ENCODE assay signal across 10 mouse cellular contexts in the genomic region with DNA sequence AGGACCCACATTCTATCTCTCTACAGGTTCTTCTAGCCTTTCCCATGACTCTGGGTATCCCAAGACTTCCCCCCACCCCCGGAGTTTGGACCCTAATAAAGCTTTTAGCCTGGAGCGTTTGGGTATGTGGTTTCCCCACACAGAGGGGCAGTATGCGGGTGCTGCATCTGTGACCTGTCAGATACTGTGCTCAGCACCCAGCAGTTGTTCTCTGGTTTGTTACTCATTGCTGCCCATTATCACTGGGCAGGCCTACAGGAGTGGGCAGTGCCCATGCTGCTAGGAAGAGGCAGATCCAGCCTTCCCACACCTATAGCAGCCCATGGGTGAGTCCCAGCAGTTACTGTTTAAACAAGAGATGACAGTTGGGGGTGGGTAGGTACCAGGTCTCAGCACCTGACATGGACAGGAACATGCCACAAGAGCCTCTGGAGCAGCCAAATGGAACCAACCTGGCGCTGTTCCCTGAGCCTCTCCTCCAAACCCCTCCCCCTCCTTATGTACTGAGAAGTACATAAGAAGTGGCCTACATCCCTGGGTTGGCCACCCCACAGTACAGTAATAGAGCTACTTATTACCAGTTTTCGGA. TPM values are rescaled to one million over a fixed set of nuclear protein-coding genes. Genes with fewer than 3 reads are reported as not detected.
DNase-seq lines count a peak whose midpoint lies in the region; ATAC-seq and TF ChIP-seq lines count a peak whose summit lies in the region.
"Had no signal": no experiment of that assay in that cellular context is flagged by ENCODE, and none has a peak within 500 bp of the region (broad histone marks: within the 10 kb centered on the region; RNA-seq: fewer than 3 reads in every experiment).

No protein-coding gene starts in this region.

- peak; percentile 36 for ATAC-seq in Patski
- ATAC-seq in intestine, postnatal 0 days, result no peak
- no peak for ATAC-seq in liver, embryonic 12.5 days

- no peak for TF ChIP-seq POLR2A in thymus, adult 2 months (IDR thresholded peaks at IDR 0.05; ENCODE audit: control insufficient read depth, extremely low read depth, insufficient read depth, low read length, poor library complexity)

- CTCF ChIA-PET in Patski (lab: Charles Lee), result interaction anchor here (0.8 to 1.2 kb wide), 4 partner anchors 68 to 254 kb away, joined by 3 to 4 read pairs (median 3); no protein-coding TSS in a partner anchor

- peak overlapping the region; percentile 95 for H3K4me2 ChIP-seq in intestine, postnatal 0 days (replicated peaks; ENCODE audit: low read depth)
- H3K4me2 ChIP-seq in liver, embryonic 12.5 days, result peak overlapping the region; percentile 12; the same call in 1 of the 2 replicates

- H3K27ac ChIP-seq in intestine, postnatal 0 days (ENCODE audit: low read depth, low read length), result no peak overlapping the region
- H3K27ac ChIP-seq in liver, embryonic 12.5 days, result 0 out of 2 replicates have a peak overlapping the region, but pooled peaks have one; percentile 74
- H3K27ac ChIP-seq in thymus, adult 2 months (ENCODE audit: control insufficient read depth, insufficient read depth, low read length), result no peak overlapping the region
- H3K27ac ChIP-seq: liver, embryonic 14.5 days had no signal

- H3K4me3 ChIP-seq in intestine, postnatal 0 days (ENCODE audit: low read depth, low read length), result no peak overlapping the region
- no peak overlapping the region for H3K4me3 ChIP-seq in liver, embryonic 12.5 days
- no peak overlapping the region for H3K4me3 ChIP-seq in thymus, adult 2 months (ENCODE audit: control insufficient read depth, insufficient read depth, low read length)

- no peaks in the 10 kb centered on the region for H3K27me3 ChIP-seq in Patski
- no peaks in the 10 kb centered on the region for H3K27me3 ChIP-seq in intestine, postnatal 0 days (replicated peaks; ENCODE audit: control insufficient read depth, insufficient read depth, low read length)
- no peaks in the 10 kb centered on the region for H3K27me3 ChIP-seq in liver, embryonic 12.5 days (replicated peaks)
- H3K27me3 ChIP-seq in thymus, adult 2 months (ENCODE audit: control insufficient read depth, insufficient read depth, low read length), result no peaks in the 10 kb centered on the region

- in situ Hi-C loops in Patski (cut with MboI; ENCODE audit: low pct_unique_long_range_greater_than_20kb), result loop anchor here (10.0 kb wide), 2 partner anchors 68 to 348 kb away; no protein-coding TSS in a partner anchor

- H3K4me1 ChIP-seq in intestine, postnatal 0 days (replicated peaks; ENCODE audit: control insufficient read depth, insufficient read depth, low read length), result peaks cover 11% of the 10 kb centered on the region
- H3K4me1 ChIP-seq in liver, embryonic 12.5 days, result peaks cover 46% of the 10 kb centered on the region
- peaks cover 19% of the 10 kb centered on the region for H3K4me1 ChIP-seq in thymus, adult 2 months (replicated peaks; ENCODE audit: control insufficient read depth, insufficient read depth, low read length)

- no peak overlapping the region for H3K9ac ChIP-seq in intestine, postnatal 0 days (ENCODE audit: low read depth, low read length)
- no peak overlapping the region for H3K9ac ChIP-seq in liver, embryonic 12.5 days
- H3K9ac ChIP-seq: liver, embryonic 14.5 days had no signal

- peaks cover 21% of the 10 kb centered on the region for H3K36me3 ChIP-seq in intestine, postnatal 0 days (ENCODE audit: control insufficient read depth, insufficient read depth)
- H3K36me3 ChIP-seq in liver, embryonic 12.5 days, result peaks cover 20% of the 10 kb centered on the region
- H3K36me3 ChIP-seq in thymus, adult 2 months (ENCODE audit: control insufficient read depth, insufficient read depth, low read length), result no peaks in the 10 kb centered on the region

- whole genome bisulfite sequencing in intestine, postnatal 0 days, result 89% methylated on average over 5 of the region's 5 CpGs
- WGBS in liver, embryonic 12.5 days (ENCODE audit: insufficient replicate concordance), result 80% methylated on average over 5 of the region's 5 CpGs
- 96% methylated on average over 5 of the region's 5 CpGs for WGBS in thymus, adult 2 months

- DNase-seq in gastrocnemius, postnatal 25 days, result peak; percentile 5
- DNase-seq in gastrocnemius, postnatal 10 days, result no peak
- DNase-seq in Patski (ENCODE audit: low read depth, low spot score), result peak; percentile 66
- no peak for DNase-seq in thymus, adult 2 months
- DNase-seq in adrenal gland, adult 8-10 months, result no peak
- DNase-seq in embryo, embryonic 11 days, result no peak
- DNase-seq: thymus, postnatal 4 days had no signal

- H3K9me3 ChIP-seq in intestine, postnatal 0 days (ENCODE audit: control insufficient read depth), result no peaks in the 10 kb centered on the region
- H3K9me3 ChIP-seq in liver, embryonic 12.5 days (replicated peaks), result no peaks in the 10 kb centered on the region

- POLR2A ChIA-PET in Patski (lab: Charles Lee), result interaction anchor here (1.1 to 5.2 kb wide), 4 partner anchors 11 to 134 kb away, joined by 3 to 23 read pairs (median 6); partner anchors contain the start of gene Morc2a

- no peak for TF ChIP-seq CTCF in Patski (IDR thresholded peaks at IDR 0.05)
- no peak for TF ChIP-seq CTCF in intestine, postnatal 0 days (IDR thresholded peaks at IDR 0.05; ENCODE audit: low read depth)
- no peak for TF ChIP-seq CTCF in thymus, adult 2 months (IDR thresholded peaks at IDR 0.05; ENCODE audit: borderline replicate concordance, control insufficient read depth, extremely low read depth, insufficient read depth, low read length, poor library complexity)

RNA-seq across cellular contexts. Expression of gene Smtn, which starts 3.6 kb away (rescaled TPM):
- total RNA-seq in gastrocnemius, postnatal 25 days (2021), result 10 to 100 TPM; 80.8 to 97.3 TPM
- 100 to 1,000 TPM; 182 to 198 TPM for total RNA-seq in gastrocnemius, postnatal 10 days (2021)
- polyA plus RNA-seq in Patski (2021), result 154 TPM
- polyA plus RNA-seq in intestine, postnatal 0 days (2015; fragmentation: Nextera tagmentation; extraction: Ambion mirVana), result 75.1 and 82.9 TPM in 2 replicates
- polyA plus RNA-seq in liver, embryonic 12.5 days (2016; fragmentation: Nextera tagmentation; extraction: Ambion mirVana), result 16.9 and 18.2 TPM in 2 replicates
- polyA plus RNA-seq in thymus, adult 2 months (2012; rRNA removed), result 20.8 and 21.2 TPM in 2 replicates
- 10 to 100 TPM; 36.6 to 93.0 (median 52.5) TPM for total RNA-seq in adrenal gland, adult 8-10 months (2022)

RNA-seq across cellular contexts. Expression of gene Selenom, which starts 22.4 kb away (rescaled TPM):
- 10 to 100 TPM; 15.1 to 19.6 TPM for total RNA-seq in gastrocnemius, postnatal 25 days (2021)
- 10 to 100 TPM; 44.4 to 56.3 TPM for total RNA-seq in gastrocnemius, postnatal 10 days (2021)
- polyA plus RNA-seq in Patski (2021), result 65.1 TPM
- 283 and 284 TPM in 2 replicates for polyA plus RNA-seq in intestine, postnatal 0 days (2015; fragmentation: Nextera tagmentation; extraction: Ambion mirVana)
- 18.4 and 19.6 TPM in 2 replicates for polyA plus RNA-seq in liver, embryonic 12.5 days (2016; fragmentation: Nextera tagmentation; extraction: Ambion mirVana)
- polyA plus RNA-seq in thymus, adult 2 months (2012; rRNA removed), result 24.5 and 40.8 TPM in 2 replicates
- 10 to 100 TPM; 39.2 to 61.9 (median 57.1) TPM for total RNA-seq in adrenal gland, adult 8-10 months (2022)

RNA-seq across cellular contexts. Expression of gene Inpp5j, which starts 32.2 kb away (rescaled TPM):
- 1 to 10 TPM; 5.6 TPM for total RNA-seq in gastrocnemius, postnatal 25 days (2021)
- total RNA-seq in gastrocnemius, postnatal 10 days (2021), result 1 to 10 TPM; 1.8 to 2.2 TPM
- polyA plus RNA-seq in Patski (2021), result 9.6 TPM
- 6.8 and 6.9 TPM in 2 replicates for polyA plus RNA-seq in intestine, postnatal 0 days (2015; fragmentation: Nextera tagmentation; extraction: Ambion mirVana)
- 0.17 and 0.36 TPM in 2 replicates for polyA plus RNA-seq in liver, embryonic 12.5 days (2016; fragmentation: Nextera tagmentation; extraction: Ambion mirVana)
- 2.2 and 3.2 TPM in 2 replicates for polyA plus RNA-seq in thymus, adult 2 months (2012; rRNA removed)
- 1 to 10 TPM in 1 of 4 experiments, under 1 TPM in 3; 0.55 to 1.0 (median 0.75) TPM for total RNA-seq in adrenal gland, adult 8-10 months (2022)

RNA-seq across cellular contexts. Expression of gene Pla2g3, which starts 48.8 kb away (rescaled TPM):
- total RNA-seq in gastrocnemius, postnatal 25 days (2021), result not detected
- under 1 TPM in 1 of 2 experiments, not detected in 1; 0.09 TPM for total RNA-seq in gastrocnemius, postnatal 10 days (2021)
- 0.37 TPM for polyA plus RNA-seq in Patski (2021)
- polyA plus RNA-seq in intestine, postnatal 0 days (2015; fragmentation: Nextera tagmentation; extraction: Ambion mirVana), result 0.17 and 0.30 TPM in 2 replicates
- 0.06 and 0.24 TPM in 2 replicates for polyA plus RNA-seq in liver, embryonic 12.5 days (2016; fragmentation: Nextera tagmentation; extraction: Ambion mirVana)
- polyA plus RNA-seq in thymus, adult 2 months (2012; rRNA removed), result 1.6 and 1.9 TPM in 2 replicates
- total RNA-seq in adrenal gland, adult 8-10 months (2022), result under 1 TPM; 0.17 to 0.59 (median 0.43) TPM

Comparison
In these comparisons a context has a peak if more than half of its experiments do, and no peak if none do; other contexts are left out.
1. DNase-seq: peak in gastrocnemius, postnatal 25 days (single experiment) and Patski (single experiment); none in gastrocnemius, postnatal 10 days (single experiment), thymus, adult 2 months (single experiment), adrenal gland, adult 8-10 months (single experiment) and embryo, embryonic 11 days (single experiment).